Mouse (Mus musculus): Measurements from ENCODE around the gene Alk. TPM values are rescaled to one million over a fixed set of nuclear protein-coding genes. Genes with fewer than 3 reads are reported as not detected.

Alk gene
- polyA plus RNA-seq, 1 experiment from 2014 or later, result 0.06 TPM

DNA sequence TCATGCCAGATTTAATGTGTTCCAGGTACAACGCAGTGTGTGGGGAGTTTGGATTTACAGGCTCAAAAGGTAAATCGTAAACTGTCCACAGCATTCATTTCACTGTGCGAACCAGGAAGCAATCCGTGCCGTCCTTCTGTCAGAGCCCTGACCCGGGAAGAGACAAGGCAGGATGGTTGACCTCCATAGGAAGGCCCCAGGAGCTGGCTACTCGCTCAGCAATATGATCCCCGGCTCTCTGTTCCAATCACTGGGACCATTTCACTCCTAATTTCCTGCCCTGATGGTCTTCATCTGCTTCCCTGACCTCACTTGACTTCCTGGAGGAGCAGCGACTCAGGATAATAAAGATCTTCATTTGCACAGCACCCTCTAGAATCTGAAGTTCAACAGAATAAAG, 591.7 kb downstream of the Alk start:
- Histone ChIP-seq H3K36me3 (no peaks in the 10 kb centered on the region), H3K27me3 (no peaks in the 10 kb centered on the region), H3K27ac (no peak overlapping the region), H3K4me2 (no peak overlapping the region), H3K9ac (no peak overlapping the region), H3K9me3 (replicated peaks) (no peaks in the 10 kb centered on the region), H3K4me3 (replicated peaks) (no peak overlapping the region), H3K4me1 (replicated peaks) (no peaks in the 10 kb centered on the region)
- 63% methylated on average over 9 of the region's 9 CpGs for WGBS (ENCODE audit: insufficient replicate concordance)
- ATAC-seq (ENCODE audit: low read depth), result no peak
- DNase-seq, result no peak

DNA sequence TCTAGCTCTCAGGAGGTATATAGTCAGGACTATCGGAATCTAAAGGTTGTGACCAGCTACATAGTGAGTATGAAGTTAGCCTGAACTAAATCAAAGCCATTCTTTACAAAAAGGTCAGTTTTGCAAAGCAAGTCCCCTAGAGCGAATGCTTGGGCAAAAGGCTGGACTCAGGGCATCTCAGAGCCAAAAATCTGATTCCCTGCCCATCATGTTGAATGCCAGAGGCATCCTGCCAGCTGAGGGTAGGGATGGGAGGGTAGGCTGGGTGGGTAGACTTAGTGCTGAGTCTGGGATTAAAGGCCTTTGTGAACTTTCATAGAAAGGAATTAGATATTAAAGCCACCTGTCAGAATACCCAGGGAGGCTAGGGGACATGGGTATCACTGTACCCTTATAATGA, 594.6 kb downstream of the Alk start:
- no peaks in the 10 kb centered on the region for H3K4me1 ChIP-seq (replicated peaks)
- 59% methylated on average over 2 of the region's 2 CpGs for WGBS (ENCODE audit: insufficient replicate concordance)
- H3K4me3 ChIP-seq (replicated peaks), result no peak overlapping the region
- H3K27ac ChIP-seq, result no peak overlapping the region
- no peaks in the 10 kb centered on the region for H3K36me3 ChIP-seq
- ATAC-seq (ENCODE audit: low read depth) (no peak), DNase-seq (no peak)
- no peak overlapping the region for H3K4me2 ChIP-seq
- no peak overlapping the region for H3K9ac ChIP-seq
- no peaks in the 10 kb centered on the region for H3K27me3 ChIP-seq
- no peaks in the 10 kb centered on the region for H3K9me3 ChIP-seq (replicated peaks)

DNA sequence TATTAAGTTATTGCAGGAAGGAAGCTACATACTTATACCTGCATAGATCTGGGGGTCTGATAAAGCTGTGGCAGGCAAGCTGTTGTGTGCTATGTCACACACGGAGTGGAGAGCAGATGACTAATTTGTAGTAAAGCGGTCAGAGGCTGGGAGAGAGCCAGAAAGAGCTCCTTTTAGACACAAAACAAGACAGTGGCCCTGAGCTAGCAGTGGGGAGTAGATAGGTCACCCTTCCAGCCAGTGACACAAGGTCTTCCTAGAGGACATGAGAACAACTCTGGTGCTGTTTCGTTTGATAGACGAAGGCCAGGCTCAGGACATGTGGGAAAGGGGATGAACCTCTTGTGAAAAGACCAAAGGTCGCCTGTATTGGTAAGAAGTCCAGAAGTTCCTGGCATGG, 596.0 kb downstream of the Alk start:
- no peaks in the 10 kb centered on the region for H3K27me3 ChIP-seq
- no peak overlapping the region for H3K4me3 ChIP-seq (replicated peaks)
- H3K9ac ChIP-seq, result no peak overlapping the region
- no peaks in the 10 kb centered on the region for H3K36me3 ChIP-seq
- ATAC-seq (ENCODE audit: low read depth) (no peak), DNase-seq (no peak)
- H3K4me1 ChIP-seq (replicated peaks), result no peaks in the 10 kb centered on the region
- WGBS (ENCODE audit: insufficient replicate concordance), result 48% methylated on average over 5 of the region's 5 CpGs
- no peak overlapping the region for H3K4me2 ChIP-seq
- no peaks in the 10 kb centered on the region for H3K9me3 ChIP-seq (replicated peaks)
- H3K27ac ChIP-seq, result no peak overlapping the region

DNA sequence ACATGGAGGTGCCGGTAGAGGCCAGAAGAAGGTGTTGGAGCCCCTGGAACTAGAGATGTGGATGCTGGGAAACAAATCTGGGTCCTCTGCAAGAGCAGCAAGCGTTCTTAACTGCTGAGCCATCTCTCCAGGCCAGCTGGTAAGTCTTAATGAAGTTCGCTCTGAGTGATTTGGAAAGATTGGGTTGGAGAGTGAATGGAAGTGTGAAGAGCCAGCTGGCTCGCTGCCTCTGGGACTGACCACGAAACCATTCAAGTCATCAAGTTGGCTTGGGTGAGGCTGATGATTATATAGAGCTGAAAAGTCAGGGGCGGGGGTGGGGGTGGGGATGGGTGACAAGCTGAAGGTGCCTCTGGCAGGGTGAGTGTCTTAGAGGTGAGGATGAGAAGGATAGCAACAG, 599.1 kb downstream of the Alk start:
- Histone ChIP-seq H3K4me1 (replicated peaks) (no peaks in the 10 kb centered on the region), H3K9me3 (replicated peaks) (no peaks in the 10 kb centered on the region), H3K36me3 (no peaks in the 10 kb centered on the region), H3K4me3 (replicated peaks) (no peak overlapping the region), H3K9ac (no peak overlapping the region), H3K27me3 (no peaks in the 10 kb centered on the region), H3K27ac (no peak overlapping the region), H3K4me2 (no peak overlapping the region)
- WGBS (ENCODE audit: insufficient replicate concordance), result 63% methylated on average over 6 of the region's 6 CpGs
- DNase-seq (no peak), ATAC-seq (ENCODE audit: low read depth) (no peak)

DNA sequence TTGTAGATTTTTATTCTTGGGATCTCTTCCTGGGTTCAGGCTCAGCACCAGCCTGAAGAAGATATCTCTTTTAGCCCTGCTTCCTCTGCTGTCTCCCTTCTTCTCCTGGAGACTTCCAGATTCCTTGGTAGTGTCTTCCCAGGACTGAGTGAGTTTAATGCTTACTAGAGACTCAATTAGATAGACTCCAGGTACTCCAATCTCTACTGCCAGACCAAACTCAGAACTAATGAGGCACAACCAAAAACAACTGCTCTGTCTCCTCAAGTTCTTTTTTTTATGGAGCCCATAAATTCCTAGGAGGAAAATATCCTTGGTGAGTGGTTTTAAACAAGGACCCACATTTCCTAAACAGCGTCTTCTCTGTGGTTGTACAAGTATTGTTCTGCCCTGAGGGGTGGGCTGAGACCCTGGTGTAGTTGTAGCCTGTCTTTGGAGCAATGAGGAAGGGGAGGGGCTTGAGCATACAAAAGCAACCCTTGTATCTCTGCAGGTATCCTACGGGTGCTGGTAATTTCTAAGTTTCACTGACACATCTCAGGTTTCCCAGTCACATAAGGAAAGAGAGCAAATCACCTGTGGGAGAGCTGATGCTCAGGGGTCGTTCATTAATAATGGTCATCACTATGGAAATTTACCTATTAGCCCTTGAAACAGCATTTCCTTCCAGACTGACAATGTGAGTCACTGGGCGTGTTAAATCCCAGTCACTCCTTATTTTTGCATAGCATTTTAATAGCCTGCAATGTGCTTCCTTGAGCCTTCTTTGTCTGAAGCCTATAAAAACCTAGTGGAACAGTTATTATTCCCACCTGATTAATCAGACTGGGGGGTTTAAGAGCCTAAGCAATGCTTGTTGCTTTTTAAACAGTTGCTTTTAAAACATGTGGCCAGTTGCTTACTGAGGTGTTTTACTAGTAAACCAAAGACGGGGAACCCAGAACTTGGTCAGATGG, 604.6 kb downstream of the Alk start:
- Histone ChIP-seq H3K4me1 (replicated peaks) (no peaks in the 10 kb centered on the region), H3K9me3 (replicated peaks) (no peaks in the 10 kb centered on the region; the same call in 1 of the 2 replicates), H3K4me3 (replicated peaks) (no peak overlapping the region), H3K27me3 (no peaks in the 10 kb centered on the region), H3K27ac (no peak overlapping the region), H3K4me2 (no peak overlapping the region), H3K9ac (no peak overlapping the region), H3K36me3 (no peaks in the 10 kb centered on the region)
- DNase-seq (no peak), ATAC-seq (ENCODE audit: low read depth) (no peak)
- WGBS (ENCODE audit: insufficient replicate concordance), result 50% methylated on average over 5 of the region's 5 CpGs

DNA sequence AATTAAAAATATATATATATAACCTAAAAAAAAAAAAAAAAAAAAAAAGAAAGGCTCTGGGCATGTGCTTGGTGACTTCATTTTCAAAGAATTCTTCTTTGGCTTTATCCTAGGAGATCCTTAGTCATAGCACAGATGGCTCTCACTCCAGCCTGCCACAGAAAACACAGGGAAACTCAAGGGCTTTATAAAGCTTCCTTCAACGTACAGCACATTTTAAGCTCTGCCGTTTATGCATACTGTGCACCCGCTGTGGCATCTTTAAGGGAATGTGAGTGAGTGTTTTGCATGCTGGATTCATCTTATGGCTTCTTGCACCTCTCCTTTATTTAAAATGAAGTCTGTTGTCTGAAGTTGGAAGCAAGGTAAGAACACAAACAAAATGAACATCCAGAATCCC, 606.7 kb downstream of the Alk start:
- WGBS (ENCODE audit: insufficient replicate concordance), result 85% methylated on average over 3 of the region's 3 CpGs
- Histone ChIP-seq H3K4me3 (replicated peaks) (no peak overlapping the region), H3K4me1 (replicated peaks) (no peaks in the 10 kb centered on the region), H3K4me2 (no peak overlapping the region), H3K9me3 (replicated peaks) (no peaks in the 10 kb centered on the region; the same call in 1 of the 2 replicates), H3K36me3 (no peaks in the 10 kb centered on the region), H3K27ac (no peak overlapping the region), H3K9ac (no peak overlapping the region), H3K27me3 (no peaks in the 10 kb centered on the region)
- no peak for DNase-seq
- ATAC-seq (ENCODE audit: low read depth), result no peak

DNA sequence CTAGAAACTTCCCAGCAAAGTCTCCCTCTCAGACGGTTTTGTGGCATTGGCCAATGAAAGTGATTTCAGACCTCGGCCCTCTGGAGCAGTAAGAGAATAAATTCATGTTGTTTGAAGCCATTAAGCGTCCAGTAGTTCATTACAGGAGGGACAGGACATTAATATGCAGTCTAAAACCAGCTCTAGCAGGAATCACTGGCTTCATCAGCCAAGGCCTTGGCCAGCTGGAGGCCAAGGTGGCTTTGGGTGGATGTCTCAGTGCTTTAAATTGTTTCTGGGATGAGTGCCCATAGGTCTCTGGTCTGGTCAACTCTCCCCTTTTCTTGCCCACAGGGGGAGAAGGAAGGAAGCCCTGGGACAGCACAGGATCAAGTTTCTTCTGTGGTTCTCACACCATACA, 608.9 kb downstream of the Alk start:
- H3K9me3 ChIP-seq (replicated peaks), result no peaks in the 10 kb centered on the region; the same call in 1 of the 2 replicates
- no peak overlapping the region for H3K9ac ChIP-seq
- no peaks in the 10 kb centered on the region for H3K27me3 ChIP-seq
- 45% methylated on average over 3 of the region's 3 CpGs for WGBS (ENCODE audit: insufficient replicate concordance)
- no peak overlapping the region for H3K4me3 ChIP-seq (replicated peaks)
- no peaks in the 10 kb centered on the region for H3K36me3 ChIP-seq
- ATAC-seq (ENCODE audit: low read depth) (no peak), DNase-seq (no peak)
- H3K4me2 ChIP-seq, result no peak overlapping the region
- H3K27ac ChIP-seq, result no peak overlapping the region
- no peaks in the 10 kb centered on the region for H3K4me1 ChIP-seq (replicated peaks)

DNA sequence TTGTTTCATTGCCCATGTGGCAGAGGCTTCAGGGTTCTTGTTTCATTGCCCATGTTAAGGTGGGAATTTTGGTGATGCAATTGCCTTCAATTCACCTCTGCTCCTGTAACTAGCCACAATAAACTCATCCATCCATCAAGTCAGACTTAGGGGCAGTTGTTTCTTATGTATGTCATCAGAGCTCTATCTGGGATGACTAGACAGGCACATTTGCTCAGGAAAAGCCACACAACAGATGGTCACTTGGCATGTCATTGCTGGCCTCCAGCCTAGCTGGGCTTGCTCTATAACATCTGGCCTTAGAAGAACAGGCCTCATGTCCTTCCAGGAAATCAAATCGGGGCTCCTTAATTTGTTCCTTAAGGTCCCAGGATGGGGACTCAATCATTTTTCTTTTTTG, 610.3 kb downstream of the Alk start:
- Histone ChIP-seq H3K36me3 (no peaks in the 10 kb centered on the region), H3K27ac (no peak overlapping the region), H3K4me2 (no peak overlapping the region), H3K4me3 (replicated peaks) (no peak overlapping the region), H3K4me1 (replicated peaks) (no peaks in the 10 kb centered on the region), H3K27me3 (no peaks in the 10 kb centered on the region), H3K9me3 (replicated peaks) (no peaks in the 10 kb centered on the region; the same call in 1 of the 2 replicates), H3K9ac (no peak overlapping the region)
- DNase-seq, result no peak
- 55% methylated on average over 1 of the region's 1 CpGs for WGBS (ENCODE audit: insufficient replicate concordance)
- no peak for ATAC-seq (ENCODE audit: low read depth)

DNA sequence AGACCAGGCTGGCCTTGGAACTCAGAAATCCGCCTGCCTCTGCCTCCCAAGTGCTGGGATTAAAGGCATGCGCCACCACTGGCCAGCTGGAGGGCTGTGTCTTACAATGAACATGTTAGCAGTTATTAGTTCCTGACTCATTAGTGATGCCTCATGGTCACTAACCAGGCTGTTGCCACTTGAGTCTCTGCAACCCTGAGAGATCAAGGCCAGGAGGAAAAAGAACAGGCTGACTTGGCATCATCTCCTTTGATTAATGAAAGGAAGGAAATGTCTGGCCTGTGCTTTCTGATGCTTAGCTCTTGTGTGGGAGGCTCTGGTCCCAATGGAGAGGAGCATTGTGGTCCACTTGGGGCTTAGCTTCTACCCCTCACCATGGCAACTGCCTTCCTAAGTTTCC, 611.4 kb downstream of the Alk start:
- H3K4me3 ChIP-seq (replicated peaks), result no peak overlapping the region
- WGBS (ENCODE audit: insufficient replicate concordance), result 52% methylated on average over 2 of the region's 2 CpGs
- H3K4me1 ChIP-seq (replicated peaks), result no peaks in the 10 kb centered on the region
- H3K9ac ChIP-seq, result no peak overlapping the region
- no peaks in the 10 kb centered on the region for H3K36me3 ChIP-seq
- H3K9me3 ChIP-seq (replicated peaks), result no peaks in the 10 kb centered on the region; the same call in 1 of the 2 replicates
- H3K4me2 ChIP-seq, result no peak overlapping the region
- no peak overlapping the region for H3K27ac ChIP-seq
- ATAC-seq (ENCODE audit: low read depth) (no peak), DNase-seq (no peak)
- no peaks in the 10 kb centered on the region for H3K27me3 ChIP-seq

DNA sequence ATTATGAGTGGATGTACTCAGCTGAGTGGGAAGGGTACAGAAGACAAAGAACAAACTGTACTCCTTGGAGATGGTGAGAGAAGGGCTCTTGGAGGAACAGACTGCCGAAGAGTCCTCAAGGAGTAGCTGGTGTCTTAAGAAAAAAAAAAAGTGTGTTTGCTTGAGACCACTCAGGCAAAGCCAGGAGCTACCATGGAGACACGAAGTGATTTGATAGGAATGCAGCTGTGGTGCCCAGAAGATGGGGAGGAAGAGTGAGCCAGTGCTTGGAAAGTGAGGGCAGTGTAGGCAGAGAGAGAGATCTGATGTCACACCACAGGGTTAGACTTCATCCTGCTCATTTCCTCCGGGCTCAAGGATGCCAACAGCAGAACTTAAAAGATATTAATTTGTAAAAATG, 613.2 kb downstream of the Alk start:
- no peak overlapping the region for H3K4me3 ChIP-seq (replicated peaks)
- H3K9me3 ChIP-seq (replicated peaks), result no peaks in the 10 kb centered on the region; the same call in 1 of the 2 replicates
- H3K27ac ChIP-seq, result no peak overlapping the region
- no peaks in the 10 kb centered on the region for H3K36me3 ChIP-seq
- no peak for DNase-seq
- no peaks in the 10 kb centered on the region for H3K27me3 ChIP-seq
- no peak for ATAC-seq (ENCODE audit: low read depth)
- no peaks in the 10 kb centered on the region for H3K4me1 ChIP-seq (replicated peaks)
- WGBS (ENCODE audit: insufficient replicate concordance), result 47% methylated on average over 3 of the region's 3 CpGs
- no peak overlapping the region for H3K9ac ChIP-seq
- no peak overlapping the region for H3K4me2 ChIP-seq

DNA sequence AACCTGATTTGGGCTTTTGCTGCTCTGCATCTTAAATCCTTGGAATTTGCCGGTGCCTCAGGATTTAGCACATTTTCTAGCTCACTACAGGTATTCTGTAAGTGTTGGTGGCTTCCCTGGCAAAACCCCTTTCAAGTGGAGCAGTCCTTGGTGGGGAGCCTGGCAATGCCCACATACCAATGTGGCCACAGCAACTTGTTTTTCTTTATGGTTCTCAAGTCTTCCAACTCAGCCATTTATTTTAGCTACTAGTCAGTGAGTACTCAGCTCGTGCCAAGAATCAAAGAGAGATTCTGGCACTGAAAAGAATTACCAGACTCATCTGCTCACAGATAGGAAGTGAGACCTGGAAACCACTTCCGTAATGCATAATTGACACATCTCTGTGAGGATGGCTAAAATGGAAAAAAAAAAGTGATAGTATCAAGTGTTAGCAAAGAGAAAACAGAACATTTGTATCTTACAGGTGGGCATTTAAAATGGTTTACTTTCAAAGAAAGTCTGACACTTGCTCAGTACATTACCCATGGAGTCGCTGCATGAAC, 614.2 kb downstream of the Alk start:
- no peaks in the 10 kb centered on the region for H3K27me3 ChIP-seq
- DNase-seq, result no peak
- no peak overlapping the region for H3K9ac ChIP-seq
- H3K9me3 ChIP-seq (replicated peaks), result no peaks in the 10 kb centered on the region; the same call in 1 of the 2 replicates
- no peak for ATAC-seq (ENCODE audit: low read depth)
- H3K27ac ChIP-seq, result no peak overlapping the region
- 49% methylated on average over 4 of the region's 4 CpGs for WGBS (ENCODE audit: insufficient replicate concordance)
- no peak overlapping the region for H3K4me2 ChIP-seq
- H3K4me3 ChIP-seq (replicated peaks), result no peak overlapping the region
- no peaks in the 10 kb centered on the region for H3K36me3 ChIP-seq
- H3K4me1 ChIP-seq (replicated peaks), result no peaks in the 10 kb centered on the region

Measured in liver, embryonic 13.5 days (tissue).